Comparison of ENCODE assay signal across 8 mouse cellular contexts in genomic region chr6:86480189-86480831, GRCm38 (mm10). TPM values are rescaled to one million over a fixed set of nuclear protein-coding genes. Genes with fewer than 3 reads are reported as not detected.
DNase-seq lines count a peak whose midpoint lies in the region; ATAC-seq and TF ChIP-seq lines count a peak whose summit lies in the region.

No protein-coding gene starts in this region.

- DNase-seq in liver, adult 2 months (ENCODE audit: extremely low read depth, low read depth, low spot score): no peak
- no peak for DNase-seq in liver
- DNase-seq in heart, postnatal 25 days (ENCODE audit: low spot score): peak; percentile 49
- DNase-seq in limb, embryonic 10.5 days (ENCODE audit: low spot score): peak; percentile 39
- peak; percentile 74 for DNase-seq in mesoderm, embryonic 11.5 days (ENCODE audit: low read depth, low spot score)
- DNase-seq in retina, postnatal 1 day: no peak

- peak overlapping the region; percentile 76 for H3K9ac ChIP-seq in liver, adult 2 months (ENCODE audit: low read depth, low read length)
- peak overlapping the region; percentile 61 for H3K9ac ChIP-seq in embryonic facial prominence, embryonic 13.5 days

- TF ChIP-seq CTCF in liver, adult 2 months (IDR thresholded peaks at IDR 0.05; ENCODE audit: low read depth, low read length): no peak

- H3K36me3 ChIP-seq in liver, adult 2 months (ENCODE audit: control insufficient read depth, insufficient read depth, low read length): no peaks in the 10 kb centered on the region
- no peaks in the 10 kb centered on the region for H3K36me3 ChIP-seq in embryonic facial prominence, embryonic 13.5 days
- H3K36me3 ChIP-seq in limb, embryonic 10.5 days: no peaks in the 10 kb centered on the region

- 62% methylated on average over 9 of the region's 9 CpGs for WGBS in liver, adult 2 months
- WGBS in embryonic facial prominence, embryonic 13.5 days: 30% methylated on average over 9 of the region's 9 CpGs
- WGBS in limb, embryonic 10.5 days: 46% methylated on average over 9 of the region's 9 CpGs

- TF ChIP-seq POLR2A in liver, adult 2 months (IDR thresholded peaks at IDR 0.05; ENCODE audit: extremely low read depth, insufficient read depth, low read length): no peak

- peak overlapping the region; percentile 92 for H3K27ac ChIP-seq in liver, adult 2 months (replicated peaks; ENCODE audit: insufficient read depth, low read depth, low read length)
- peak overlapping the region; percentile 90 for H3K27ac ChIP-seq in embryonic facial prominence, embryonic 13.5 days
- peak overlapping the region; percentile 81 for H3K27ac ChIP-seq in limb, embryonic 10.5 days

- H3K4me1 ChIP-seq in liver, adult 2 months (ENCODE audit: control insufficient read depth, insufficient read depth, low read length): peaks cover 7% of the 10 kb centered on the region
- H3K4me1 ChIP-seq in embryonic facial prominence, embryonic 13.5 days: peaks cover 35% of the 10 kb centered on the region
- H3K4me1 ChIP-seq in limb, embryonic 10.5 days: peaks cover 46% of the 10 kb centered on the region

- no peak for ATAC-seq in embryonic facial prominence, embryonic 13.5 days (ENCODE audit: insufficient number of reproducible peaks, insufficient read depth, low FRiP score, low TSS enrichment, low read depth)
- ATAC-seq in frontal cortex, adult (ENCODE audit: low TSS enrichment): no peak

- H3K9me3 ChIP-seq in embryonic facial prominence, embryonic 13.5 days: no peaks in the 10 kb centered on the region
- no peaks in the 10 kb centered on the region for H3K9me3 ChIP-seq in limb, embryonic 10.5 days (replicated peaks)

- intact Hi-C loops in heart, postnatal 25 days (cut with DNase I): no loop called here

- H3K79me2 ChIP-seq in liver, adult 2 months (ENCODE audit: control insufficient read depth, insufficient read depth, low read length): no peaks in the 10 kb centered on the region

- H3K4me3 ChIP-seq in liver, adult 2 months (ENCODE audit: insufficient read depth, low read depth, low read length): peak overlapping the region; percentile 4
- peak overlapping the region; percentile 6; the same call in 1 of the 2 replicates for H3K4me3 ChIP-seq in embryonic facial prominence, embryonic 13.5 days
- peak overlapping the region; percentile 34 for H3K4me3 ChIP-seq in limb, embryonic 10.5 days

- H3K4me2 ChIP-seq in embryonic facial prominence, embryonic 13.5 days: peak overlapping the region; percentile 41

- H3K27me3 ChIP-seq in liver, adult 2 months (ENCODE audit: control insufficient read depth, insufficient read depth, low read length): no peaks in the 10 kb centered on the region
- no peaks in the 10 kb centered on the region for H3K27me3 ChIP-seq in embryonic facial prominence, embryonic 13.5 days
- H3K27me3 ChIP-seq in limb, embryonic 10.5 days (ENCODE audit: low read depth, poor library complexity, severe bottlenecking): no peaks in the 10 kb centered on the region

RNA-seq across cellular contexts. Expression of gene C87436, which starts 42.1 kb away (rescaled TPM):
- total RNA-seq in liver, adult 2 months (2014; rRNA removed): 10.1 and 10.2 TPM in 2 replicates
- polyA plus RNA-seq in liver, adult 2 months (2012; rRNA removed): 7.6 and 7.8 TPM in 2 replicates
- 27.9 and 31.4 TPM in 2 replicates for polyA plus RNA-seq in embryonic facial prominence, embryonic 13.5 days (2015; fragmentation: Nextera tagmentation; extraction: Ambion mirVana)
- 10 to 100 TPM in 1 of 2 experiments, 1 to 10 TPM in 1; 9.1 to 12.4 TPM for total RNA-seq in heart, postnatal 25 days (2021)
- polyA plus RNA-seq in limb, embryonic 10.5 days (2016; fragmentation: Nextera tagmentation; extraction: Ambion mirVana): 23.9 and 25.2 TPM in 2 replicates

RNA-seq across cellular contexts. Expression of gene Pcbp1, which starts 45.8 kb away (rescaled TPM):
- 38.2 and 59.7 TPM in 2 replicates for total RNA-seq in liver, adult 2 months (2014; rRNA removed)
- 119 and 138 TPM in 2 replicates for polyA plus RNA-seq in liver, adult 2 months (2012; rRNA removed)
- polyA plus RNA-seq in embryonic facial prominence, embryonic 13.5 days (2015; fragmentation: Nextera tagmentation; extraction: Ambion mirVana): 270 and 423 TPM in 2 replicates
- total RNA-seq in heart, postnatal 25 days (2021): 100 to 1,000 TPM; 153 to 166 TPM
- 562 and 618 TPM in 2 replicates for polyA plus RNA-seq in limb, embryonic 10.5 days (2016; fragmentation: Nextera tagmentation; extraction: Ambion mirVana)

RNA-seq across cellular contexts. Expression of gene Gm44790, which starts 53.9 kb away (rescaled TPM):
- 0.83 TPM in 1 of 2 replicates, not detected in the other for total RNA-seq in liver, adult 2 months (2014; rRNA removed)
- polyA plus RNA-seq in liver, adult 2 months (2012; rRNA removed): 1.5 and 4.0 TPM in 2 replicates
- polyA plus RNA-seq in embryonic facial prominence, embryonic 13.5 days (2015; fragmentation: Nextera tagmentation; extraction: Ambion mirVana): not detected in 2 replicates
- total RNA-seq in heart, postnatal 25 days (2021): under 1 TPM in 1 of 2 experiments, not detected in 1; 0.36 TPM
- not detected in 2 replicates for polyA plus RNA-seq in limb, embryonic 10.5 days (2016; fragmentation: Nextera tagmentation; extraction: Ambion mirVana)

Comparison
In these comparisons a context has a peak if more than half of its experiments do, and no peak if none do; other contexts are left out.
1. DNase-seq: peak in heart, postnatal 25 days (single experiment), limb, embryonic 10.5 days (single experiment) and mesoderm, embryonic 11.5 days (single experiment); none in liver, adult 2 months (single experiment), liver (single experiment) and retina, postnatal 1 day (single experiment).
2. Peak in every context shown above with its lines, with median percentiles within 50 percentile points of each other: H3K27ac ChIP-seq and H3K4me3 ChIP-seq.